Mouse (Mus musculus) kidney, embryonic 14.5 days (tissue): ENCODE results near the gene Jmjd8. TPM values are rescaled to one million over a fixed set of nuclear protein-coding genes. Genes with fewer than 3 reads are reported as not detected.

Experiments
- ATAC-seq: fragments of 200-750 bp; cut with Nextera tagmentation; 2 replicates; pipeline ENCODE4 v1.8.0; 2017; ENCODE audit warnings: moderate number of reproducible peaks, mild to moderate bottlenecking, moderate TSS enrichment, moderate library complexity; ENCODE audit not compliant: low FRiP score, low TSS enrichment
- H3K27ac ChIP-seq: fragments of 300-500 bp; sonication (generic); 2 replicates; pipeline ENCODE4 v1.5.1; 2014; ENCODE audit warnings: low read depth, mild to moderate bottlenecking, low read length, moderate library complexity, mixed read lengths
- H3K27me3 ChIP-seq: fragments of 300-500 bp; sonication (generic); 2 replicates; pipeline ENCODE4 v1.6.1; 2014; ENCODE audit warnings: mild to moderate bottlenecking, low read length; ENCODE audit not compliant: control insufficient read depth, insufficient read depth
- H3K36me3 ChIP-seq: fragments of 300-500 bp; sonication (generic); 2 replicates; pipeline ENCODE4 v1.6.1; 2014; ENCODE audit warnings: low read length, mixed read lengths; ENCODE audit not compliant: control insufficient read depth, insufficient read depth
- H3K4me1 ChIP-seq: fragments of 300-500 bp; sonication (generic); 2 replicates; pipeline ENCODE4 v1.6.1; 2014; ENCODE audit warnings: low read length, mixed read lengths; ENCODE audit not compliant: control insufficient read depth, insufficient read depth
- H3K4me2 ChIP-seq: fragments of 300-500 bp; sonication (generic); replicated peaks from 2 replicates; pipeline ENCODE4 v1.6.1; 2014; ENCODE audit warnings: low read depth, mild to moderate bottlenecking, low read length
- H3K4me3 ChIP-seq: fragments of 300-500 bp; sonication (generic); 2 replicates; pipeline ENCODE4 v1.5.1; 2014; ENCODE audit warnings: mild to moderate bottlenecking, low read length
- H3K9ac ChIP-seq: fragments of 300-500 bp; sonication (generic); 2 replicates; pipeline ENCODE4 v1.6.1; 2014; ENCODE audit warnings: low read depth, mild to moderate bottlenecking, low read length, moderate library complexity
- H3K9me3 ChIP-seq: fragments of 300-500 bp; sonication (generic); 2 replicates; pipeline ENCODE4 v1.6.1; 2016; ENCODE audit warnings: low read length; ENCODE audit not compliant: control insufficient read depth
- WGBS: fragments of 180-500 bp; shearing (Covaris S2); extraction: QIAGEN DNeasy Blood & Tissue Kit; methylation state at CpG from one replicate; pipeline ENCODE4 v1.1.7; 2014; 5-methylcytosine and 5-hydroxymethylcytosine counted together
- polyA plus RNA-seq: library from polyadenylated mRNA; unstranded; fragments of >200 nt; fragmentation: Nextera tagmentation; extraction: Ambion mirVana; gene quantifications from 2 replicates; pipeline ENCODE4 v1.2.1, GENCODE M21; 2014

Jmjd8 gene
- polyA plus RNA-seq, 1 experiment from 2014 or later: 45.7 TPM

DNA sequence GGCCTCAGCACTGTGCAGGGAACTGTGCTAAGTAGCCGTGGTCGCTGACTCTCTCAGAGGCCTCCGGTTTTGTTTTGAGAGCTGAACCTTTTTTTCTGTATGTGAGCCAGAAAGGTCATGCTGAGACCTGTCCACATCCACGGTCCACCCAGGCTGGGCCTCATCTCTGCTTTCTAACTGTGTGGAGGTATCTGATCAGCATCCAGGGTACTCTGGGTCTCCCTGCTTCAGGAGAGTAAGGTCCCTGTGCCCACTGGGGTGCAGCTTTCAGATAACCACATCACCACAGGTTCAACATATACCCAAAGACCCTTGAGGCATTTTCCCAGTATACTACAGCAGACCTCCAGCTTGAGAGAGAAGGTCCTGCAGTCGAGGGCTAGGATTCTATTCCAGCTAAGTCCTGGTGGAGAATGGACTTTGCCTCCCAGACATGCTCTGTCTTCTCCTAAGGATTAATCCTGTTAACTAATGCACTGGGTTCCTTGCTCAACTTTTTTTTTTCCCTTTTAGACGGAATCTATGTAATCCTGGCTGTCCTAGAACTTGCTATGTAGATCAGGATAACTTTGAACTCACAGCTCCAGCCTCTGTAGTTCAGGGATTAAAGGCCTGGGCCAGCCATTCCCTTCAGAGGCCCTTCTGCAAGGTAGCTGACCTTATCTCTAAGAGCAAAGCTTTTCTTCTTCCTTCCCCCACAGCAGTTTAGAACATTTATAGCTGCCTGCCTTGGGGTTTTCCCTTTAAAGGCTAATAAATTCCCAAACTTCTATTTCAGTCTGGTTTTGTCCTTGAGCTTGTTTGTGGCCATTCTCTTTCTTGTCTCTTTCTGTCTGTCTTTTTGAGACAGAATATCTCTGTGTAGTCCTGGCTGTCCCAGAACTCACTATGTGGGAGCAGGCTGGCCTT lies 33.3 kb downstream of the Jmjd8 start:
- no peaks in the 10 kb centered on the region for H3K9me3 ChIP-seq
- peak overlapping the region; percentile 72 for H3K4me3 ChIP-seq
- WGBS: 10% methylated on average over 6 of the region's 6 CpGs
- H3K27ac ChIP-seq: peak overlapping the region; percentile 83
- peak overlapping the region; percentile 87 for H3K9ac ChIP-seq
- peak overlapping the region; percentile 94 for H3K4me2 ChIP-seq
- no peaks in the 10 kb centered on the region for H3K27me3 ChIP-seq
- H3K36me3 ChIP-seq: peaks cover 4% of the 10 kb centered on the region; the same call in 1 of the 2 replicates
- ATAC-seq: no peak
- H3K4me1 ChIP-seq: peaks cover 15% of the 10 kb centered on the region

GRCm38 (mm10) chr17:25863681-25864080 lies 35.0 kb downstream of the Jmjd8 start:
- Histone ChIP-seq H3K9me3 (no peaks in the 10 kb centered on the region), H3K27me3 (no peaks in the 10 kb centered on the region), H3K9ac (0 out of 2 replicates have a peak overlapping the region, but pooled peaks have one; percentile 18), H3K4me3 (no peak overlapping the region), H3K4me2 (no peak overlapping the region), H3K27ac (no peak overlapping the region), H3K4me1 (peaks cover 24% of the 10 kb centered on the region), H3K36me3 (peaks cover 4% of the 10 kb centered on the region; the same call in 1 of the 2 replicates)
- WGBS: 92% methylated on average over 6 of the region's 6 CpGs
- ATAC-seq: no peak

DNA sequence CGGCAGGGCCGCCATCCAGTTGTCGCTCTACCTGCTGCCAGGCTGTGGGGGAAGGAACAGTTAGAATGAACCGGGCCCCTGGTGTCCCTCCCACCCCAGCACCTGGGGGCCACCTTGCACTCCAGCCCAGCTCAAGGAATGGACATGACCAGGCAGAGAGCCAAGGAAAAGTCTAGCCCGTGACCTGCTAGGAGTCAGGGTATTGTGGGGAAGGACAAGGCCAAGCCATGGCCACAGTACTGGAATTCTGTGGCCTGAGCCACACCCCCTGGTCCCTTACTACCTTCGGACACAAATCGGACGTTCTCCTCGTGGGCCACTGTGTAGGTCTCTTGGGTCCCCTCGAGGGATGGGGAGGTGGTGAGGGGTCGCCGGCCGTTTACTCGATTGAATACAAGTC lies 35.6 kb downstream of the Jmjd8 start:
- H3K9ac ChIP-seq: 0 out of 2 replicates have a peak overlapping the region, but pooled peaks have one; percentile 18
- WGBS: 90% methylated on average over 14 of the region's 14 CpGs
- H3K4me1 ChIP-seq: peaks cover 29% of the 10 kb centered on the region
- ATAC-seq: no peak
- no peaks in the 10 kb centered on the region for H3K27me3 ChIP-seq
- no peak overlapping the region for H3K4me2 ChIP-seq
- H3K4me3 ChIP-seq: no peak overlapping the region
- H3K27ac ChIP-seq: no peak overlapping the region
- peaks cover under 1% of the 10 kb centered on the region; the same call in 1 of the 2 replicates for H3K36me3 ChIP-seq
- no peaks in the 10 kb centered on the region for H3K9me3 ChIP-seq

DNA sequence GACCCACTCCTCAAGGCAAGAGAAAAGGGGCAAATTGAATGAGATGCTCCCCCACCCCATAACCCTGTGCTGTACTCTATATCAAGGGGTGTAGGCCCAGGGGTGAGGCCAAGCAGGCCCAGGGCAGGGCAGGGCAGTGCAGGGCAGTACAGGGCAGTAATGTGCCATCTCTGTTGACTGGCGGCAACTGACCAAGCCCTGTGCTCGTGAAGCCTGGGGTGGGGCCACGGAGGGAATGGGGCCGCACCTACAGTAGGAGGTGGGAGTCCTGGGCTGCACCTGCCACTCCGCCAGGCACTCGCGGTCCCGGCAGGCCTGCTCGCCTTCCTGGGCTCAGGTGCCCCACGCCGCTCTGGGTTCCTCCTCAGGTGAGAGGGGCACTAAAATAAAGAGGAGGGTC lies 36.6 kb downstream of the Jmjd8 start:
- no peak overlapping the region for H3K27ac ChIP-seq

GRCm38 (mm10) chr17:25866172-25866571 lies 37.5 kb downstream of the Jmjd8 start:
- no peak for ATAC-seq
- Histone ChIP-seq H3K27me3 (no peaks in the 10 kb centered on the region), H3K9me3 (no peaks in the 10 kb centered on the region), H3K4me1 (peaks cover 22% of the 10 kb centered on the region), H3K27ac (no peak overlapping the region), H3K4me3 (no peak overlapping the region), H3K4me2 (no peak overlapping the region), H3K9ac (no peak overlapping the region), H3K36me3 (no peaks in the 10 kb centered on the region; the same call in 1 of the 2 replicates)
- WGBS: 96% methylated on average over 3 of the region's 3 CpGs

More for the DNA sequence above, 36.6 kb downstream of the Jmjd8 start:
- Histone ChIP-seq H3K27me3 (no peaks in the 10 kb centered on the region), H3K4me3 (no peak overlapping the region), H3K36me3 (no peaks in the 10 kb centered on the region; the same call in 1 of the 2 replicates), H3K4me2 (no peak overlapping the region), H3K4me1 (peaks cover 28% of the 10 kb centered on the region), H3K9ac (no peak overlapping the region), H3K9me3 (no peaks in the 10 kb centered on the region)
- 92% methylated on average over 11 of the region's 11 CpGs for WGBS
- no peak for ATAC-seq

GRCm38 (mm10) chr17:25867509-25867835 lies 38.8 kb downstream of the Jmjd8 start:
- Histone ChIP-seq H3K36me3 (no peaks in the 10 kb centered on the region; the same call in 1 of the 2 replicates), H3K27me3 (no peaks in the 10 kb centered on the region), H3K9ac (peak overlapping the region; percentile 72), H3K27ac (peak overlapping the region; percentile 32; the same call in 1 of the 2 replicates), H3K9me3 (no peaks in the 10 kb centered on the region), H3K4me3 (peak overlapping the region; percentile 77), H3K4me1 (peaks cover 13% of the 10 kb centered on the region; the same call in 1 of the 2 replicates), H3K4me2 (peak overlapping the region; percentile 93)
- WGBS: 8% methylated on average over 7 of the region's 7 CpGs
- 0 out of 2 replicates have a peak, but pooled peaks have one; percentile 16 for ATAC-seq

DNA sequence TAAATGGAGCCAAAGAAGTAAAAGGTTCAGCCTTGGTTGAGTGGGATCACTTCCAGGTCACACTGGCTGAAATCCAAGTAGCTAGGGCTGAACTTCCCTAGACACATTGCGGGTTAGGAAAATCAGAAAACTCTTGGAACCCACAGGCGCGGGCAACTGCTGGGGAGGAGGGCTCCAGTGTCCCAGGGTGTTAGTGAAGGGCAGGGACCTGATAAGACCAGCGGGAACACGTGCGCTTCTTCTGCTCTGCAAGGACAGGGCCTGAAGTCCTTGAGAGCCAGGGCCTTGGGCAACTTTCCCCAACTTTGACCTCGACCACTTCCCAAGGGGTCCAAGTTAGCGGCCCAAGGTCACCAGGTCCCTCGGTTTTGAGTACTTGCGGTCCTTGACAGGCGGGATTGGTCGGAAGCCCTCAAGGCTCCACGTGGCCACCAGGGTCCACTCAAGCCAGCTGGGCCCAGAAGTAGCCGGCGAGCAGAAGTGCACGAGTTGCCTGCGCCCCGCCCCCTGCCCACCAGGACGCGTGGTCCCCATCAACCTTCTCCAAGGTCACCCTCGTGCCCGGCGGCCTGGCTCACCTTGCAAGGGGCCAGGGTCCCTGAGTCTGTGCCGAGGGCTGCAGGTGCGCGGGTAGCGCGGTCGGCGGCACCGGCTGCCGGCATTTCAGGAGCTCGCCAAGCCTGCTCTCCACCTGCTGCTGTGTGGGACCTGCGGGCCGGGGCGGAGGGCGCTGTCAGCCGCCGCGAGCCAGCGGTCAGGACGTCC lies 39.4 kb downstream of the Jmjd8 start:
- Histone ChIP-seq H3K27me3 (no peaks in the 10 kb centered on the region), H3K4me2 (peak overlapping the region; percentile 93), H3K4me3 (peak overlapping the region; percentile 77), H3K9me3 (no peaks in the 10 kb centered on the region), H3K4me1 (peaks cover 13% of the 10 kb centered on the region; the same call in 1 of the 2 replicates), H3K27ac (peak overlapping the region; percentile 51), H3K36me3 (no peaks in the 10 kb centered on the region), H3K9ac (peak overlapping the region; percentile 72)
- peak; percentile 51 for ATAC-seq
- 2% methylated on average over 41 of the region's 42 CpGs for WGBS

DNA sequence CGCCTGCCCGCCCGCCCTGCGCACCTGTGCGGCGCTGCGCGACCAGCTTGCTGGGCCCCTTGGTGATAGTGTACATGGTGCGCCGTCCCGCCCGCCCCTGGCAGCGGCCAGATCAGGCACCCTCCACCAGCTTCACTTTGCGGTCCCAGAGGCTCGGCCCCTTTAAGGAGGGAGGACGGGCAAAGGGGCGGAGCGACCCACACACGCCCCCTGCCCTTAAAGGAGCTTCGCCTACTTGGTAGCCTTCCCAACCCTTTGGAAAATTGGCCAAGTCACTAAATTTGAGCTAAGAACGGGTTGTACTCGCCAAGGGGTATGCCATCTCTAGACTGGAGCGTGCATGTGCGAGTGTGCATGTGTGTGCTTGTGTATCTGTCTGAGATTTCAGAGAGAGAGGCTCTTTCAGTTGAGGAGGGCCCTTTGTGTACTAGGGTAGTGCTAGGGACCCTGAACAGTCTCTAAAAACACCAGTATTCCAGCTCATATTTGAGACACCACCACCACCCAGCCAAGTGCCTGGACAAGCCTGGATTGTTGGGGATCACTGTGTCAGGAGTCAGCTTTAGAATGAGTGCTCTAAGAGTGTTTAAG lies 40.0 kb downstream of the Jmjd8 start, which contains the start of gene Mcrip2:
TSS of gene Mcrip2 (minus strand) at position 164 of the 591 bp plus-strand sequence.
- Histone ChIP-seq H3K27ac (peak within 1 kb of the TSS; percentile 51), H3K9me3 (no peaks in the 10 kb centered on the region), H3K4me1 (peaks cover 13% of the 10 kb centered on the region; the same call in 1 of the 2 replicates), H3K4me3 (peak within 1 kb of the TSS; percentile 77), H3K4me2 (peak within 1 kb of the TSS; percentile 93), H3K9ac (peak within 1 kb of the TSS; percentile 72), H3K27me3 (no peaks in the 10 kb centered on the region), H3K36me3 (no peaks in the 10 kb centered on the region)
- ATAC-seq: peak; percentile 84
- under 1% methylated on average over 24 of the region's 24 CpGs for WGBS
